Mouse (Mus musculus) kidney, postnatal 10 days (tissue): ENCODE results near the gene Nuf2.

Experiments used
- DNase-seq: peaks from one replicate; pipeline ENCODE4 v3.0.0; 2021; ENCODE audit warnings: mixed read lengths

Nuf2 gene

GRCm38 (mm10) chr1:169462386-169463115 lies 68.7 kb downstream of the Nuf2 start:
- DNase-seq: no peak

GRCm38 (mm10) chr1:169459071-169459782 lies 72.0 kb downstream of the Nuf2 start:
- DNase-seq: peak; percentile 83
